In genomic region chr8:93919422-93919821, GRCm38 (mm10) we compare ENCODE assay signal across 11 mouse cellular contexts.
DNase-seq lines count a peak whose midpoint lies in the region; ATAC-seq and TF ChIP-seq lines count a peak whose summit lies in the region.
"Had no signal": no experiment of that assay in that cellular context is flagged by ENCODE, and none has a peak within 500 bp of the region (broad histone marks: within the 10 kb centered on the region; RNA-seq: fewer than 3 reads in every experiment).

No protein-coding gene starts in this region.

- no peaks in the 10 kb centered on the region for H3K36me3 ChIP-seq in forebrain, postnatal 0 days (ENCODE audit: insufficient read depth)
- H3K36me3 ChIP-seq in midbrain, embryonic 13.5 days = peaks cover 21% of the 10 kb centered on the region
- H3K36me3 ChIP-seq in heart, adult 2 months (ENCODE audit: control insufficient read depth, insufficient read depth, low read length) = no peaks in the 10 kb centered on the region

- intact Hi-C loops in heart, adult 2 months (cut with DNase I) = no loop called here

- H3K9me3 ChIP-seq in forebrain, postnatal 0 days (ENCODE audit: low read length) = no peaks in the 10 kb centered on the region
- no peaks in the 10 kb centered on the region for H3K9me3 ChIP-seq in midbrain, embryonic 13.5 days

- H3K27me3 ChIP-seq in forebrain, postnatal 0 days (ENCODE audit: insufficient read depth, low read length) = no peaks in the 10 kb centered on the region
- H3K27me3 ChIP-seq in midbrain, embryonic 13.5 days = no peaks in the 10 kb centered on the region
- no peaks in the 10 kb centered on the region for H3K27me3 ChIP-seq in heart, adult 2 months (ENCODE audit: control insufficient read depth, insufficient read depth, low read length)

- TF ChIP-seq EP300 in heart, adult 2 months (IDR thresholded peaks at IDR 0.05; ENCODE audit: insufficient read depth, low read depth, low read length) = no peak

- no peak overlapping the region for H3K9ac ChIP-seq in forebrain, postnatal 0 days
- H3K9ac ChIP-seq in midbrain, embryonic 13.5 days (replicated peaks) = no peak overlapping the region; the same call in 1 of the 2 replicates
- H3K9ac ChIP-seq in heart, adult 2 months (ENCODE audit: low read depth, low read length) = no peak overlapping the region
- H3K9ac ChIP-seq: liver, embryonic 14.5 days had no signal

- ATAC-seq in forebrain, postnatal 0 days = no peak
- ATAC-seq in midbrain, embryonic 13.5 days = no peak

- H3K79me2 ChIP-seq in heart, adult 2 months (replicated peaks; ENCODE audit: control insufficient read depth, insufficient read depth, low read length) = no peaks in the 10 kb centered on the region

- peaks cover 42% of the 10 kb centered on the region for H3K4me1 ChIP-seq in forebrain, postnatal 0 days (ENCODE audit: insufficient read depth)
- peaks cover 91% of the 10 kb centered on the region for H3K4me1 ChIP-seq in midbrain, embryonic 13.5 days (replicated peaks)
- H3K4me1 ChIP-seq in heart, adult 2 months (ENCODE audit: control insufficient read depth, insufficient read depth, low read length) = peaks cover 4% of the 10 kb centered on the region

- no peak overlapping the region for H3K4me3 ChIP-seq in forebrain, postnatal 0 days (ENCODE audit: low read depth, low read length)
- H3K4me3 ChIP-seq in midbrain, embryonic 13.5 days (replicated peaks) = no peak overlapping the region
- no peak overlapping the region for H3K4me3 ChIP-seq in heart, adult 2 months

- peak; percentile 81 for DNase-seq in cerebellum, adult 9-10 months
- DNase-seq in cerebellum, postnatal 4 days (ENCODE audit: low spot score in 2 of 2) = no peak
- peak; percentile 75 to 82 for DNase-seq in cerebellum, postnatal 10 days
- DNase-seq in forebrain, postnatal 0 days = peak; percentile 41
- DNase-seq in kidney, adult 8-10 months = no peak
- DNase-seq in ovary, postnatal 36 days (ENCODE audit: low spot score) = no peak
- DNase-seq in heart, adult 2 months = no peak
- DNase-seq: adrenal gland, adult 2 months; thymus, postnatal 36 days had no signal

- no peak overlapping the region for H3K4me2 ChIP-seq in forebrain, postnatal 0 days (ENCODE audit: low read depth)
- H3K4me2 ChIP-seq in midbrain, embryonic 13.5 days (replicated peaks) = no peak overlapping the region

- H3K27ac ChIP-seq in forebrain, postnatal 0 days (ENCODE audit: low read depth, low read length) = peak overlapping the region; percentile 45; the same call in 1 of the 2 replicates
- H3K27ac ChIP-seq in midbrain, embryonic 13.5 days = peak overlapping the region; percentile 96
- H3K27ac ChIP-seq in heart, adult 2 months = no peak overlapping the region
- H3K27ac ChIP-seq: liver, embryonic 14.5 days had no signal

- WGBS in forebrain, postnatal 0 days = 28% methylated on average over 3 of the region's 3 CpGs
- WGBS in midbrain, embryonic 13.5 days = 71% methylated on average over 3 of the region's 3 CpGs
- 88% methylated on average over 3 of the region's 3 CpGs for WGBS in heart, adult 2 months

- TF ChIP-seq CTCF in forebrain, postnatal 0 days (IDR thresholded peaks at IDR 0.05; ENCODE audit: low read depth) = no peak
- no peak for TF ChIP-seq CTCF in heart, adult 2 months (IDR thresholded peaks at IDR 0.05)

- TF ChIP-seq POLR2A in heart, adult 2 months (IDR thresholded peaks at IDR 0.05; ENCODE audit: insufficient read depth, low read depth, low read length) = no peak

Comparison
In these comparisons a context has a peak if more than half of its experiments do, and no peak if none do; other contexts are left out.
1. DNase-seq: peak in cerebellum, adult 9-10 months (single experiment), cerebellum, postnatal 10 days (2 of 2) and forebrain, postnatal 0 days (single experiment); none in cerebellum, postnatal 4 days (0 of 2), kidney, adult 8-10 months (0 of 2), ovary, postnatal 36 days (single experiment) and heart, adult 2 months (0 of 2).